Comparison of ENCODE assay signal across 16 mouse cellular contexts in genomic region chr10:89460972-89461371, GRCm38 (mm10).
"Had no signal": no experiment of that assay in that cellular context is flagged by ENCODE, and none has a peak within 500 bp of the region (broad histone marks: within the 10 kb centered on the region; RNA-seq: fewer than 3 reads in every experiment).

No protein-coding gene starts in this region.

- H3K9me3 ChIP-seq: midbrain, embryonic 10.5 days; midbrain, embryonic 12.5 days; midbrain, embryonic 15.5 days; neural tube, embryonic 13.5 days; neural tube, embryonic 15.5 days had no signal

- H3K4me2 ChIP-seq: lung, embryonic 14.5 days; midbrain, embryonic 12.5 days; midbrain, embryonic 15.5 days; neural tube, embryonic 13.5 days; neural tube, embryonic 15.5 days had no signal

- H3K4me3 ChIP-seq: midbrain, embryonic 10.5 days; midbrain, embryonic 12.5 days; midbrain, embryonic 15.5 days; myocyte; neural tube, embryonic 13.5 days; neural tube, embryonic 15.5 days had no signal

- DNase-seq: lung, adult 18-20 months; lung, embryonic 14.5 days; lung, postnatal 10 days; lung, postnatal 4 days; right cerebral cortex, adult 18-20 months; right cerebral cortex, postnatal 25 days; right cerebral cortex, postnatal 4 days; spleen, adult 18-20 months; thymus, adult 18-20 months; thymus, postnatal 36 days had no signal

- H3K36me3 ChIP-seq: midbrain, embryonic 10.5 days; midbrain, embryonic 12.5 days; midbrain, embryonic 15.5 days; neural tube, embryonic 13.5 days; neural tube, embryonic 15.5 days had no signal

- H3K9ac ChIP-seq: lung, embryonic 14.5 days; midbrain, embryonic 12.5 days; midbrain, embryonic 15.5 days; neural tube, embryonic 13.5 days; neural tube, embryonic 15.5 days had no signal

- H3K27ac ChIP-seq: midbrain, embryonic 10.5 days; midbrain, embryonic 12.5 days; midbrain, embryonic 15.5 days; neural tube, embryonic 13.5 days; neural tube, embryonic 15.5 days had no signal

- H3K27me3 ChIP-seq: neural tube, embryonic 13.5 days; neural tube, embryonic 15.5 days had no signal

- H3K4me1 ChIP-seq: midbrain, embryonic 12.5 days; midbrain, embryonic 15.5 days; neural tube, embryonic 13.5 days; neural tube, embryonic 15.5 days had no signal
